Mouse (Mus musculus) G1E (cell line): ENCODE results near the gene Il31. TPM values are rescaled to one million over a fixed set of nuclear protein-coding genes. Genes with fewer than 3 reads are reported as not detected.

ENCODE experiments used
- ATAC-seq: 2 replicates; pipeline ENCODE4 v1.8.0; 2016; ENCODE audit warnings: mild to moderate bottlenecking; ENCODE audit not compliant: insufficient number of reproducible peaks, poor library complexity, low FRiP score, severe bottlenecking; ENCODE audit errors: extremely low read depth
- DNase-seq: peaks from one replicate; pipeline ENCODE4 v3.0.0; 2012; ENCODE audit warnings: low spot score
- H3K27me3 ChIP-seq: 2 replicates; pipeline ENCODE4 v1.6.1; 2012; ENCODE audit warnings: mild to moderate bottlenecking, low read length, inconsistent platforms; ENCODE audit not compliant: insufficient read depth
- H3K36me3 ChIP-seq: replicated peaks from 2 replicates; pipeline ENCODE3; 2012; ENCODE audit warnings: mild to moderate bottlenecking, inconsistent platforms
- H3K4me1 ChIP-seq: 2 replicates; pipeline ENCODE4 v1.6.1; 2012; ENCODE audit warnings: low read depth, low read length, inconsistent platforms, mixed read lengths; ENCODE audit not compliant: insufficient read depth
- H3K4me3 ChIP-seq: 2 replicates; pipeline ENCODE4 v1.5.1; 2012; ENCODE audit warnings: low read depth, mild to moderate bottlenecking, inconsistent platforms, low read length, moderate library complexity, mixed read lengths
- H3K9me3 ChIP-seq: replicated peaks from 2 replicates; pipeline ENCODE4 v1.6.1; 2012; ENCODE audit warnings: inconsistent platforms
- CTCF ChIP-seq: IDR thresholded peaks from 2 replicates; pipeline ENCODE4 v1.5.1; 2012; ENCODE audit warnings: low read depth, low read length, inconsistent platforms, mixed read lengths
- GATA1 ChIP-seq: IDR thresholded peaks from 2 replicates; pipeline ENCODE4 v1.6.1; 2012; ENCODE audit warnings: borderline replicate concordance, low read length, inconsistent platforms, mixed read lengths
- GATA2 ChIP-seq: IDR thresholded peaks from 2 replicates; pipeline ENCODE4 v1.6.1; 2012; ENCODE audit warnings: low read depth, low read length, inconsistent platforms, borderline replicate concordance
- POLR2AphosphoS5 ChIP-seq: IDR thresholded peaks from 2 replicates; pipeline ENCODE4 v1.6.1; 2012; ENCODE audit warnings: low read depth, low read length, inconsistent platforms; ENCODE audit not compliant: insufficient replicate concordance
- TAL1 ChIP-seq: conservative IDR thresholded peaks from 2 replicates; pipeline ENCODE4 v1.6.1; 2012; ENCODE audit warnings: low read depth, low read length, inconsistent platforms, mixed read lengths
- polyA plus RNA-seq: library from polyadenylated mRNA; stranded (reverse); fragments of >175 nt; gene quantifications from 2 replicates; pipeline ENCODE4 v1.2.3, GENCODE M21; 2012
- total RNA-seq, 2 experiments: library from RNA; stranded (forward) in 1 of 2; stranded (reverse) in 1 of 2; fragments of 200-1000 nt in 1 of 2; fragments of >200 nt in 1 of 2; fragmentation: Nextera tagmentation in 1 of 2; gene quantifications; 2 replicates each; pipeline ENCODE4 v1.2.3; 2014 to 2017

Il31 gene
- total and polyA plus RNA-seq, 3 experiments, result not detected

- ATAC-seq (no peak), DNase-seq (peak; percentile 35)
- H3K4me3 ChIP-seq, result no peak overlapping the region
- no peak for TF ChIP-seq GATA1
- peak; percentile 2; the same call in 1 of the 2 replicates for TF ChIP-seq CTCF
- peaks cover 9% of the 10 kb centered on the region for H3K4me1 ChIP-seq
- no peaks in the 10 kb centered on the region for H3K9me3 ChIP-seq
- H3K27me3 ChIP-seq, result no peaks in the 10 kb centered on the region
- peaks cover 47% of the 10 kb centered on the region for H3K36me3 ChIP-seq
Measured at GRCm38 (mm10) chr5:123436780-123437175, 52.5 kb downstream of the Il31 start.

DNA sequence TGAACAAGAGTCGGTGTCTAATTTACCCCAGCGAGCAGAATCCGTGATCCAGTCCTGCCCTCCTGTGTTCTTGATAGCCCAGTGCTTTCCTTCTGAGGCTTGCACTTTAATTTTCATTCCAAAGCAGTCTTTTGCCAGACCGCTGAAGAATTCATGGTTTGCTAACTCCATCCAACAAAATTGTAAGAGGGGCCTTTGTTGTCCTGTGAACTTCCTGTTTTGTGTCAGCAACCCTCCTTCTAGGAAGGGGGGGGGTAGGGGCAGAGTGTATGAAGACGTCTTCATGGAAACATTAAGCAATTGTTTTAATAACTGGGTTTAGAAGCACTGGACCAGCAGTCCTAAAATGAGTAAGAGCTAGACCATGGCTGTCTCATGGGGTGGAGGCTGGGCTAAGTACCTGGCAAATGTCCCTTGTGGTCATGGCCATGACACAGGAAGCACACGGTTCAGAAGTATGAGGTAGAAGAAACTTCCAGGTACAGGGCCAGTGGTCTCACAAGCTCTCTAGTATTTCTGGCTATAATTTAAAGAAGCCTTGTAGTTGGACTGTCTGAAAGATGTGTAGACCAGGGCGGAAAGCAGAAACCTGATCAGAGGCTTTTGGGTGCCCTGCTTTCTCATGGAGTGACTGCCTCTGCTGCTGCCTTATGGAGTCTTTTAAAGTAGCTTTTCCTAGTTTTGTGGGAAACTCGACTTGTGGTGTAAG lies 53.1 kb downstream of the Il31 start:
- Histone ChIP-seq H3K9me3 (no peaks in the 10 kb centered on the region), H3K4me1 (peaks cover 9% of the 10 kb centered on the region), H3K27me3 (no peaks in the 10 kb centered on the region), H3K36me3 (peaks cover 50% of the 10 kb centered on the region), H3K4me3 (no peak overlapping the region)
- DNase-seq, result no peak
- no peak for ATAC-seq
- no peak for TF ChIP-seq TAL1

DNA sequence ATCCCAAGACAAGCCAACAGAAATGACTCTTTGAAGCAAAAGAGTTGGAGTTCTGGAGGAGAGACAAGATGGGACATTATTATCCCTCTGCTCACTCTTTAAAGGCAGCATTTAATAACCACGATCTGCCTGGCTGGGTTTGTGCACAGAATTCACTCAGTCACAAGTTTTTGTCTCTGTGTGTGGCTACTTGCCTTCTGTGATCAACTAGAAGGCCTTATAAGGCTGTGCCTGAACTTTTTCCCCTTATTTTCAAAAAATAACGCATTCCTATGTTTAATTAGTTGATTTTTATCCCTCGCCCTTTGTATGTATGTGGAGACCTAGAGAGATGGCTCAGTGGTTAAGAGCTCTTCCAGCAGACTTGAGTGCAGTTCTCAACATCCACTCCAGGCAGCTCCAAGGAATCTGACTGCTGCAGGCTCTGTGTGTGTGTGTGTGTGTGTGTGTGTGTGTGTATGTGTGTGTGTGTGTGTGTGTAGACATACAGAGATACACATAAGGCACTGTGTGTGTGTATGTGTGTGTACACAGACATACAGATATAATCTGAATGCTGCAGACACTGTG lies 56.9 kb downstream of the Il31 start:
- no peak for TF ChIP-seq GATA1
- TF ChIP-seq GATA2, result no peak
- TF ChIP-seq POLR2AphosphoS5, result no peak
- TF ChIP-seq CTCF, result no peak
- no peak for TF ChIP-seq TAL1
- H3K4me1 ChIP-seq, result peaks cover 9% of the 10 kb centered on the region
- H3K27me3 ChIP-seq, result no peaks in the 10 kb centered on the region
- DNase-seq (no peak), ATAC-seq (no peak)
- no peak overlapping the region for H3K4me3 ChIP-seq
- 0 out of 2 replicates have a peak, but pooled peaks cover 2% of the 10 kb centered on the region for H3K9me3 ChIP-seq
- H3K36me3 ChIP-seq, result peaks cover 26% of the 10 kb centered on the region

- DNase-seq (no peak), ATAC-seq (no peak)
- Histone ChIP-seq H3K27me3 (no peaks in the 10 kb centered on the region), H3K4me3 (no peak overlapping the region), H3K4me1 (peaks cover 9% of the 10 kb centered on the region), H3K36me3 (peaks cover 28% of the 10 kb centered on the region), H3K9me3 (0 out of 2 replicates have a peak, but pooled peaks cover 4% of the 10 kb centered on the region)
- TF ChIP-seq CTCF (no peak), POLR2AphosphoS5 (no peak), GATA2 (no peak), GATA1 (no peak), TAL1 (no peak)
Measured at GRCm38 (mm10) chr5:123431524-123432304, 57.6 kb downstream of the Il31 start.

Other genes with a start within 250 kb of the Il31 start
- gene Wdr66, start 237.4 kb downstream of the Il31 start, total RNA-seq (2014; fragmentation: Nextera tagmentation), result not detected in 2 replicates
- gene Wdr66, start 237.4 kb downstream of the Il31 start, total RNA-seq (2017), result 0.12 and 0.44 TPM in 2 replicates
- gene Wdr66, start 237.4 kb downstream of the Il31 start, polyA plus RNA-seq, result not detected in 2 replicates
- 33.9 and 41.0 TPM in 2 replicates for gene Bcl7a, start 145.7 kb downstream of the Il31 start, total RNA-seq (2014; fragmentation: Nextera tagmentation)
- 13.4 and 14.8 TPM in 2 replicates for gene Bcl7a, start 145.7 kb downstream of the Il31 start, total RNA-seq (2017)
- gene Bcl7a, start 145.7 kb downstream of the Il31 start, polyA plus RNA-seq, result 41.1 and 49.4 TPM in 2 replicates
- gene Mlxip, start 94.7 kb downstream of the Il31 start, total RNA-seq (2014; fragmentation: Nextera tagmentation), result 42.8 and 42.9 TPM in 2 replicates
- 3.9 TPM in 2 replicates for gene Mlxip, start 94.7 kb downstream of the Il31 start, total RNA-seq (2017)
- gene Mlxip, start 94.7 kb downstream of the Il31 start, polyA plus RNA-seq, result 13.2 and 15.8 TPM in 2 replicates
- not detected in 2 replicates for gene Lrrc43, start 184 bp downstream of the Il31 start, total RNA-seq (2014; fragmentation: Nextera tagmentation)
- not detected in 2 replicates for gene Lrrc43, start 184 bp downstream of the Il31 start, total RNA-seq (2017)
- gene Lrrc43, start 184 bp downstream of the Il31 start, polyA plus RNA-seq, result not detected in 2 replicates
- not detected in 2 replicates for gene B3gnt4, start 21.0 kb upstream of the Il31 start, total RNA-seq (2014; fragmentation: Nextera tagmentation)
- gene B3gnt4, start 21.0 kb upstream of the Il31 start, total RNA-seq (2017), result 0.11 and 0.29 TPM in 2 replicates
- gene B3gnt4, start 21.0 kb upstream of the Il31 start, polyA plus RNA-seq, result not detected in 2 replicates
- 26.0 and 29.6 TPM in 2 replicates for gene Diablo, start 34.7 kb upstream of the Il31 start, total RNA-seq (2014; fragmentation: Nextera tagmentation)
- gene Diablo, start 34.7 kb upstream of the Il31 start, total RNA-seq (2017), result 47.6 and 51.3 TPM in 2 replicates
- 4.0 and 6.3 TPM in 2 replicates for gene Diablo, start 34.7 kb upstream of the Il31 start, polyA plus RNA-seq
- not detected in 2 replicates for gene Gm49027, start 36.0 kb upstream of the Il31 start, total RNA-seq (2014; fragmentation: Nextera tagmentation)
- 0.17 and 0.71 TPM in 2 replicates for gene Gm49027, start 36.0 kb upstream of the Il31 start, total RNA-seq (2017)
- gene Gm49027, start 36.0 kb upstream of the Il31 start, polyA plus RNA-seq, result 0.20 and 0.50 TPM in 2 replicates
- 28.1 and 31.4 TPM in 2 replicates for gene Vps33a, start 83.5 kb upstream of the Il31 start, total RNA-seq (2014; fragmentation: Nextera tagmentation)
- gene Vps33a, start 83.5 kb upstream of the Il31 start, total RNA-seq (2017), result 36.3 and 37.9 TPM in 2 replicates
- gene Vps33a, start 83.5 kb upstream of the Il31 start, polyA plus RNA-seq, result 9.4 and 11.5 TPM in 2 replicates
- gene Clip1, start 195.1 kb upstream of the Il31 start, total RNA-seq (2014; fragmentation: Nextera tagmentation), result 59.1 and 75.4 TPM in 2 replicates
- gene Clip1, start 195.1 kb upstream of the Il31 start, total RNA-seq (2017), result 47.8 and 49.1 TPM in 2 replicates
- 12.0 and 12.9 TPM in 2 replicates for gene Clip1, start 195.1 kb upstream of the Il31 start, polyA plus RNA-seq
- gene Zcchc8, start 231.6 kb upstream of the Il31 start, total RNA-seq (2014; fragmentation: Nextera tagmentation), result 68.2 and 93.6 TPM in 2 replicates
- gene Zcchc8, start 231.6 kb upstream of the Il31 start, total RNA-seq (2017), result 33.3 and 41.4 TPM in 2 replicates
- gene Zcchc8, start 231.6 kb upstream of the Il31 start, polyA plus RNA-seq, result 55.2 and 79.4 TPM in 2 replicates